In genomic region chr1:179756477-179756876, GRCm38 (mm10) we compare ENCODE assay signal across 24 mouse cellular contexts. TPM values are rescaled to one million over a fixed set of nuclear protein-coding genes. Genes with fewer than 3 reads are reported as not detected.
DNase-seq lines count a peak whose midpoint lies in the region; ATAC-seq lines count a peak whose summit lies in the region.
"Had no signal": no experiment of that assay in that cellular context is flagged by ENCODE, and none has a peak within 500 bp of the region (broad histone marks: within the 10 kb centered on the region; RNA-seq: fewer than 3 reads in every experiment).

No protein-coding gene starts in this region.

- peak; percentile 19 for DNase-seq in heart, embryonic 10.5 days (ENCODE audit: low spot score)
- DNase-seq in heart, adult 18-20 months = no peak
- DNase-seq in kidney, adult 8-10 months = no peak
- no peak for DNase-seq in kidney, postnatal 25 days
- DNase-seq: adrenal gland, adult 8-10 months; adrenal gland, postnatal 14 days; adrenal gland, postnatal 36 days; cerebellum, adult 11-12 months; cerebellum, adult 9-10 months had no signal

- no peak overlapping the region for H3K4me3 ChIP-seq in heart, embryonic 10.5 days
- H3K4me3 ChIP-seq: embryonic facial prominence, embryonic 13.5 days; embryonic facial prominence, embryonic 15.5 days; erythroblast, embryonic 14.5 days; forebrain, embryonic 10.5 days; forebrain, embryonic 12.5 days had no signal

- no peaks in the 10 kb centered on the region for H3K9me3 ChIP-seq in heart, embryonic 10.5 days
- H3K9me3 ChIP-seq: embryonic facial prominence, embryonic 13.5 days; embryonic facial prominence, embryonic 15.5 days; forebrain, embryonic 10.5 days; forebrain, embryonic 12.5 days had no signal

- H3K27ac ChIP-seq in heart, embryonic 10.5 days = no peak overlapping the region
- H3K27ac ChIP-seq: embryonic facial prominence, embryonic 13.5 days; embryonic facial prominence, embryonic 15.5 days; forebrain, embryonic 10.5 days; forebrain, embryonic 12.5 days had no signal

- no peaks in the 10 kb centered on the region for H3K27me3 ChIP-seq in heart, embryonic 10.5 days (ENCODE audit: insufficient read depth, poor library complexity, severe bottlenecking)
- H3K27me3 ChIP-seq: embryonic facial prominence, embryonic 13.5 days; embryonic facial prominence, embryonic 15.5 days; forebrain, embryonic 12.5 days; Patski had no signal

- no peaks in the 10 kb centered on the region for H3K4me1 ChIP-seq in heart, embryonic 10.5 days
- H3K4me1 ChIP-seq: embryonic facial prominence, embryonic 13.5 days; embryonic facial prominence, embryonic 15.5 days; forebrain, embryonic 10.5 days; forebrain, embryonic 12.5 days had no signal

- ATAC-seq in megakaryocyte progenitor cell, adult 5-6 weeks (replicated peaks; ENCODE audit: poor library complexity) = peak; percentile 52
- ATAC-seq: activated CD4-positive, CD25-positive, alpha-beta regulatory T cell, adult 4 months; forebrain, embryonic 14.5 days; forebrain, embryonic 16.5 days; Patski had no signal

- peaks cover 89% of the 10 kb centered on the region for H3K36me3 ChIP-seq in heart, embryonic 10.5 days

RNA-seq across cellular contexts. Expression of gene Kif28, which starts 11.4 kb away (rescaled TPM):
- polyA plus RNA-seq in heart, embryonic 10.5 days (2016; fragmentation: Nextera tagmentation; extraction: Ambion mirVana) = 0.09 TPM in 1 of 2 replicates, not detected in the other
- under 1 TPM; 0.35 to 0.49 TPM for total RNA-seq in heart, adult 18-20 months (2021)
- total RNA-seq in megakaryocyte progenitor cell, adult 5-6 weeks (2015) = not detected in 2 replicates
- not detected in 2 replicates for total RNA-seq in megakaryocyte progenitor cell, adult 5-6 weeks (2017)
- total RNA-seq: adrenal gland, postnatal 14 days; adrenal gland, postnatal 36 days had no signal
- polyA plus RNA-seq: activated CD4-positive, CD25-positive, alpha-beta regulatory T cell, adult 4 months; C2C12; embryonic facial prominence, embryonic 11.5 days; embryonic facial prominence, embryonic 13.5 days; erythroblast, embryonic 14.5 days; forebrain, embryonic 10.5 days; forebrain, embryonic 12.5 days; forebrain, embryonic 14.5 days; forebrain, embryonic 16.5 days; Patski had no signal

RNA-seq across cellular contexts. Expression of gene Gm10518, which starts 46.7 kb away (rescaled TPM):
- polyA plus RNA-seq in heart, embryonic 10.5 days (2016; fragmentation: Nextera tagmentation; extraction: Ambion mirVana) = 0.18 and 0.25 TPM in 2 replicates
- total RNA-seq in heart, adult 18-20 months (2021) = not detected
- total RNA-seq in megakaryocyte progenitor cell, adult 5-6 weeks (2015) = 0.29 TPM in 1 of 2 replicates, not detected in the other
- total RNA-seq in megakaryocyte progenitor cell, adult 5-6 weeks (2017) = 0.88 TPM in 1 of 2 replicates, not detected in the other
- total RNA-seq: adrenal gland, adult 18-20 months; adrenal gland, adult 8-10 months; adrenal gland, postnatal 14 days; adrenal gland, postnatal 36 days had no signal
- polyA plus RNA-seq: activated CD4-positive, CD25-positive, alpha-beta regulatory T cell, adult 4 months; cerebellum, adult 2 months; cortical plate, adult 2 months; erythroblast, embryonic 14.5 days; forebrain, embryonic 14.5 days; forebrain, embryonic 16.5 days had no signal

RNA-seq across cellular contexts. Expression of gene Ahctf1, which starts 47.0 kb away (rescaled TPM):
- 21.6 and 30.2 TPM in 2 replicates for polyA plus RNA-seq in heart, embryonic 10.5 days (2016; fragmentation: Nextera tagmentation; extraction: Ambion mirVana)
- 10 to 100 TPM; 14.6 to 19.1 TPM for total RNA-seq in heart, adult 18-20 months (2021)
- total RNA-seq in megakaryocyte progenitor cell, adult 5-6 weeks (2015) = 60.7 and 77.0 TPM in 2 replicates
- 66.6 and 76.2 TPM in 2 replicates for total RNA-seq in megakaryocyte progenitor cell, adult 5-6 weeks (2017)
